Mouse (Mus musculus): ENCODE results near the gene Olfr1425.

DNA sequence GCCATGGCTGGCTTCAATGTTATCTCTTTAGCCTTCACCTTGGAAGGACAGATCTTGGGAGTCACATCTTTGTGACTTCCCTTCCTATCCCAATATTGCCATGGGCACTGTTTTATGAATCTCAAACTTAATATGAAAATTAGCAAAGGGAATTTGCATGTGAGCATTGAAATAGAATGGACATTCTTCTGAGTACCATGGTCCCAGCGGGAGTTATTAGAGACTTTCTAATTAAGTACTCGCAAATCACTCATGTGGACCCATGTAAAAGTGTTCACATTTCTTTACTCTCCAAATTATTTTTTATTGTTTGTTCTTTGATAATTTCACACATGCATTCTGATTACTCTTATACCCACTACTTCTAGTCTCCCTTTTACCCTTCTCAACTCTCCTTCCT is 25.7 kb upstream of the Olfr1425 start, which contains the start of gene Olfr1427:
- TF ChIP-seq CTCF (IDR thresholded peaks at IDR 0.05; ENCODE audit: low read depth) (no peak), EP300 (IDR thresholded peaks at IDR 0.05; ENCODE audit: low read depth) (no peak)
